Mouse (Mus musculus) ES-E14 (cell line): ENCODE results near the gene Gm26620.

Experiments used
- HCFC1 ChIP-seq: IDR thresholded peaks from 2 replicates; pipeline ENCODE4 v1.6.1; 2012; ENCODE audit warnings: low read length, inconsistent platforms, borderline replicate concordance; ENCODE audit not compliant: insufficient read depth
- ZC3H11A ChIP-seq: IDR thresholded peaks from 2 replicates; pipeline ENCODE4 v1.6.1; 2012; ENCODE audit warnings: low read depth, mild to moderate bottlenecking, inconsistent platforms, low read length, borderline replicate concordance
- ZNF384 ChIP-seq: IDR thresholded peaks from 2 replicates; pipeline ENCODE4 v1.6.1; 2012; ENCODE audit warnings: low read depth, low read length, inconsistent platforms

- TF ChIP-seq ZNF384, result no peak
- TF ChIP-seq HCFC1, result no peak
- TF ChIP-seq ZC3H11A, result no peak
These were observed 23.5 kb downstream of the Gm26620 start for GRCm38 (mm10) chr1:170908341-170908740.
